Mouse (Mus musculus): Measurements from ENCODE around the gene Gm28576. TPM values are rescaled to one million over a fixed set of nuclear protein-coding genes. Genes with fewer than 3 reads are reported as not detected.
"Not testable (repeated sequence)": the region's sequence is repeated elsewhere in the genome, so short reads cannot be mapped to it uniquely, and the experiment has no call there.

The Gm28576 gene
- not detected in 2 replicates for polyA plus RNA-seq (2014; fragmentation: Nextera tagmentation; extraction: Ambion mirVana)

DNA sequence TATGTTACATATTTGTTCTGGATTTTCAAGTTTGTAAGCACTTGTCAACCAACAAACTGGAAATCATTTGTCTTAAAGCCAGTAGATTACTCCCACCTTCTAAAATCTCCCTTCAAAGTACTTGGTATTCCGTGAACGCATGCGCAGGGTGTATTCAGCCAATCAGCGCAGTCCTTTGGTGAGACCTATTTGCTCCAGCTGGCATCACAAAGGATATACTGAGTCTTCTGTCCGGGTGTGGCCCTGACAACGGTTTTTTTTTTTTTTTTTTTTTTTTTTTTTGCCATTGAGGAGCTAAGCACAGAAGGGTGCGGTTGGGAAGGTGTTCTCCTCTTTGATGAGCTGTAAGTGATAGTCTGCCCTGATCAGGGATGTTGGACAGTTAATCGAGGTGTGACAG lies at the start of gene Gm28576:
Gm28576 (plus strand) TSS at position 301 of the 400 bp plus-strand sequence.
- not testable (repeated sequence) for H3K4me2 ChIP-seq (replicated peaks; ENCODE audit: low read depth, low read length); H3K27ac ChIP-seq (ENCODE audit: low read length); H3K36me3 ChIP-seq (ENCODE audit: control insufficient read depth, insufficient read depth, low read length); H3K4me3 ChIP-seq (ENCODE audit: low read depth, low read length); H3K9me3 ChIP-seq (ENCODE audit: control insufficient read depth, low read depth, low read length); ATAC-seq (ENCODE audit: insufficient number of reproducible peaks, insufficient read depth, low FRiP score, low read depth); H3K4me1 ChIP-seq (ENCODE audit: control insufficient read depth, insufficient read depth, low read length); H3K9ac ChIP-seq (replicated peaks; ENCODE audit: low read depth, low read length); H3K27me3 ChIP-seq (ENCODE audit: control insufficient read depth, insufficient read depth, low read length)
- no CpG with 5 or more reads among the region's 8 CpGs for WGBS

Other genes starting within 250 kb of the Gm28576 start
- gene Gm20826, start 84.5 kb upstream of the Gm28576 start, polyA plus RNA-seq (2014; fragmentation: Nextera tagmentation; extraction: Ambion mirVana), result not detected in 2 replicates